Mouse (Mus musculus): ENCODE measurements around the gene Scin. TPM values are rescaled to one million over a fixed set of nuclear protein-coding genes. Genes with fewer than 3 reads are reported as not detected.
A peak's percentile ranks its signal among the peaks of the same experiment; 100 is the strongest.

The Scin gene
- polyA plus RNA-seq, 1 experiment from 2014 or later: 0.21 TPM

- DNase-seq (ENCODE audit: low spot score) (no peak), ATAC-seq (replicated peaks; ENCODE audit: insufficient number of reproducible peaks, low FRiP score, low TSS enrichment, low read depth) (no peak)
- WGBS: 80% methylated on average over 3 of the region's 3 CpGs
- H3K4me2 ChIP-seq (ENCODE audit: low read depth, low read length): no peak overlapping the region
- H3K36me3 ChIP-seq (replicated peaks; ENCODE audit: control insufficient read depth, insufficient read depth, low read depth, low read length): no peaks in the 10 kb centered on the region
- no peak overlapping the region for H3K9ac ChIP-seq (replicated peaks; ENCODE audit: low read length)
- H3K4me3 ChIP-seq (ENCODE audit: low read depth, low read length): no peak overlapping the region
- H3K27ac ChIP-seq (replicated peaks; ENCODE audit: low read depth, low read length): no peak overlapping the region
- no peaks in the 10 kb centered on the region for H3K9me3 ChIP-seq (replicated peaks; ENCODE audit: control insufficient read depth, low read length)
- H3K4me1 ChIP-seq (ENCODE audit: control insufficient read depth, insufficient read depth, low read length): no peaks in the 10 kb centered on the region
- no peaks in the 10 kb centered on the region for H3K27me3 ChIP-seq (ENCODE audit: control insufficient read depth, insufficient read depth, low read length)
Measured at GRCm38 (mm10) chr12:40023014-40023642, 110.9 kb downstream of the Scin start.

GRCm38 (mm10) chr12:40022344-40022743 is 111.7 kb downstream of the Scin start:
- Histone ChIP-seq H3K4me3 (ENCODE audit: low read depth, low read length) (no peak overlapping the region), H3K27me3 (ENCODE audit: control insufficient read depth, insufficient read depth, low read length) (no peaks in the 10 kb centered on the region), H3K4me2 (ENCODE audit: low read depth, low read length) (no peak overlapping the region), H3K9ac (replicated peaks; ENCODE audit: low read length) (no peak overlapping the region), H3K27ac (replicated peaks; ENCODE audit: low read depth, low read length) (no peak overlapping the region), H3K36me3 (replicated peaks; ENCODE audit: control insufficient read depth, insufficient read depth, low read depth, low read length) (no peaks in the 10 kb centered on the region), H3K4me1 (ENCODE audit: control insufficient read depth, insufficient read depth, low read length) (no peaks in the 10 kb centered on the region), H3K9me3 (replicated peaks; ENCODE audit: control insufficient read depth, low read length) (no peaks in the 10 kb centered on the region)
- ATAC-seq (replicated peaks; ENCODE audit: insufficient number of reproducible peaks, low FRiP score, low TSS enrichment, low read depth) (no peak), DNase-seq (ENCODE audit: low spot score) (no peak)
- WGBS: 84% methylated on average over 3 of the region's 3 CpGs

- Histone ChIP-seq H3K4me3 (ENCODE audit: low read depth, low read length) (no peak overlapping the region), H3K9ac (replicated peaks; ENCODE audit: low read length) (no peak overlapping the region), H3K27me3 (ENCODE audit: control insufficient read depth, insufficient read depth, low read length) (no peaks in the 10 kb centered on the region), H3K36me3 (replicated peaks; ENCODE audit: control insufficient read depth, insufficient read depth, low read depth, low read length) (no peaks in the 10 kb centered on the region), H3K27ac (replicated peaks; ENCODE audit: low read depth, low read length) (no peak overlapping the region), H3K4me1 (ENCODE audit: control insufficient read depth, insufficient read depth, low read length) (no peaks in the 10 kb centered on the region), H3K4me2 (ENCODE audit: low read depth, low read length) (no peak overlapping the region), H3K9me3 (replicated peaks; ENCODE audit: control insufficient read depth, low read length) (no peaks in the 10 kb centered on the region)
- 72% methylated on average over 6 of the region's 6 CpGs for whole genome bisulfite sequencing
- DNase-seq (ENCODE audit: low spot score) (no peak), ATAC-seq (replicated peaks; ENCODE audit: insufficient number of reproducible peaks, low FRiP score, low TSS enrichment, low read depth) (no peak)
Measured at GRCm38 (mm10) chr12:40017955-40018505, 116.0 kb downstream of the Scin start.

GRCm38 (mm10) chr12:40016648-40017460 is 117.2 kb downstream of the Scin start:
- no peaks in the 10 kb centered on the region for H3K4me1 ChIP-seq (ENCODE audit: control insufficient read depth, insufficient read depth, low read length)
- peak overlapping the region; percentile 33 for H3K4me2 ChIP-seq (ENCODE audit: low read depth, low read length)
- H3K36me3 ChIP-seq (replicated peaks; ENCODE audit: control insufficient read depth, insufficient read depth, low read depth, low read length): no peaks in the 10 kb centered on the region
- no peak overlapping the region for H3K27ac ChIP-seq (replicated peaks; ENCODE audit: low read depth, low read length)
- peak overlapping the region; percentile 48 for H3K9ac ChIP-seq (replicated peaks; ENCODE audit: low read length)
- ATAC-seq (replicated peaks; ENCODE audit: insufficient number of reproducible peaks, low FRiP score, low TSS enrichment, low read depth) (peak; percentile 67), DNase-seq (ENCODE audit: low spot score) (peak; percentile 30)
- H3K4me3 ChIP-seq (ENCODE audit: low read depth, low read length): no peak overlapping the region
- no peaks in the 10 kb centered on the region for H3K27me3 ChIP-seq (ENCODE audit: control insufficient read depth, insufficient read depth, low read length)
- no peaks in the 10 kb centered on the region for H3K9me3 ChIP-seq (replicated peaks; ENCODE audit: control insufficient read depth, low read length)
- 32% methylated on average over 19 of the region's 19 CpGs for WGBS

- WGBS: 81% methylated on average over 9 of the region's 9 CpGs
- H3K4me2 ChIP-seq (ENCODE audit: low read depth, low read length): no peak overlapping the region
Measured at GRCm38 (mm10) chr12:40016068-40016467, 118.0 kb downstream of the Scin start.

GRCm38 (mm10) chr12:40009866-40010265 is 124.2 kb downstream of the Scin start:
- H3K36me3 ChIP-seq (replicated peaks; ENCODE audit: control insufficient read depth, insufficient read depth, low read depth, low read length): no peaks in the 10 kb centered on the region
- H3K27ac ChIP-seq (replicated peaks; ENCODE audit: low read depth, low read length): no peak overlapping the region
- no peak overlapping the region for H3K4me3 ChIP-seq (ENCODE audit: low read depth, low read length)
- ATAC-seq (replicated peaks; ENCODE audit: insufficient number of reproducible peaks, low FRiP score, low TSS enrichment, low read depth): no peak
- H3K4me1 ChIP-seq (ENCODE audit: control insufficient read depth, insufficient read depth, low read length): no peaks in the 10 kb centered on the region
- H3K9ac ChIP-seq (replicated peaks; ENCODE audit: low read length): no peak overlapping the region
- H3K9me3 ChIP-seq (replicated peaks; ENCODE audit: control insufficient read depth, low read length): no peaks in the 10 kb centered on the region
- no peak for DNase-seq (ENCODE audit: low spot score)
- no peaks in the 10 kb centered on the region for H3K27me3 ChIP-seq (ENCODE audit: control insufficient read depth, insufficient read depth, low read length)
- no peak overlapping the region for H3K4me2 ChIP-seq (ENCODE audit: low read depth, low read length)
- WGBS: 58% methylated on average over 2 of the region's 2 CpGs

More at GRCm38 (mm10) chr12:40016068-40016467, 118.0 kb downstream of the Scin start:
- no peak overlapping the region for H3K27ac ChIP-seq (replicated peaks; ENCODE audit: low read depth, low read length)
- H3K9me3 ChIP-seq (replicated peaks; ENCODE audit: control insufficient read depth, low read length): no peaks in the 10 kb centered on the region
- no peaks in the 10 kb centered on the region for H3K36me3 ChIP-seq (replicated peaks; ENCODE audit: control insufficient read depth, insufficient read depth, low read depth, low read length)
- no peaks in the 10 kb centered on the region for H3K4me1 ChIP-seq (ENCODE audit: control insufficient read depth, insufficient read depth, low read length)
- no peaks in the 10 kb centered on the region for H3K27me3 ChIP-seq (ENCODE audit: control insufficient read depth, insufficient read depth, low read length)
- no peak overlapping the region for H3K9ac ChIP-seq (replicated peaks; ENCODE audit: low read length)
- ATAC-seq (replicated peaks; ENCODE audit: insufficient number of reproducible peaks, low FRiP score, low TSS enrichment, low read depth) (no peak), DNase-seq (ENCODE audit: low spot score) (no peak)
- no peak overlapping the region for H3K4me3 ChIP-seq (ENCODE audit: low read depth, low read length)

Other genes with a start within 250 kb of the Scin start
- gene Arl4a, start 96.2 kb downstream of the Scin start, polyA plus RNA-seq (2014; fragmentation: Nextera tagmentation; extraction: Ambion mirVana): 33.7 and 37.5 TPM in 2 replicates
- 0.17 and 0.20 TPM in 2 replicates for gene Lsmem1, start 65.3 kb upstream of the Scin start, polyA plus RNA-seq (2014; fragmentation: Nextera tagmentation; extraction: Ambion mirVana)
- 153 and 169 TPM in 2 replicates for gene Ifrd1, start 114.3 kb upstream of the Scin start, polyA plus RNA-seq (2014; fragmentation: Nextera tagmentation; extraction: Ambion mirVana)

Measured in embryonic facial prominence, embryonic 11.5 days (tissue).